Mouse (Mus musculus) urinary bladder, postnatal 4 days (tissue): ENCODE measurements around the gene Tmem30c.

ENCODE experiments used
- DNase-seq, 2 experiments: peaks; one replicate each; pipeline ENCODE4 v3.0.0; 2021 to 2022; ENCODE audit warnings: low spot score in 2 of 2

The Tmem30c gene

DNA sequence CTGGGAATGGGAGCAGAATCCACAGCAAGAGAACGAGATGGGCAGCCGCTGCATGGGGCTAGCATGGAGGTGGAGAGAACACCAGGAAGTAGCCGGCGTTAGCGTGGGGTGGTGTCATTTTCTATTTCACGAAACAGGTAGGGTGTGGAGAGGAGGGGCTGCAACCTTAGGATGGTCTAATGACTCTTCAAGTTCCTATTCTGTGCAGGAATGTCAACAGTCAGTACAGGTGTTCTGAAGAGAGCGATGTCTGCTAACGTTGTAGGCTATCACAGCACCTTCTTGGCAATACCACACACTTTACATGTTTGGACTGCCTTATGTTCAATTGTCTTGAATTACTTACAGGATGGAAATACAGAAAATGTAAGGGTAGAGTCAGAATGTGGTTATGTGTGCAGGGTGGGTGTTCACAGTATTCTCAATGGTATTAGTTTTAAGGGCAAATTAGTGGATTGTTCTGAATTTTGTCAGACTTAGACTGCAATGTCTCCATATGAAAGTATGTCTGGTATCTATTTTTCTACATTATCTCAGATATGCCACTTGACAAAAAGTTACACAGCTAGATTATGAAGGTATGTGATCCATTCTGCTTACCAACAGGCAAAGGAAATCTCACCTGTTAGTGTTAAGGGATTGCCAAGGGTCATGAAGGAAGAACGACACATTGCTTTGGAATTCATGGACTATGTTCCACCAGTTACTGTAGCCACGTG, 2.7 kb upstream of the Tmem30c start:
- no peak for DNase-seq

- DNase-seq: no peak
Measured at GRCm38 (mm10) chr16:57292296-57292695, 369 bp downstream of the Tmem30c start.

GRCm38 (mm10) chr16:57291696-57292095, 969 bp downstream of the Tmem30c start:
- DNase-seq: no peak

- DNase-seq: no peak
Measured at GRCm38 (mm10) chr16:57281417-57281816, 11.2 kb downstream of the Tmem30c start.

DNA sequence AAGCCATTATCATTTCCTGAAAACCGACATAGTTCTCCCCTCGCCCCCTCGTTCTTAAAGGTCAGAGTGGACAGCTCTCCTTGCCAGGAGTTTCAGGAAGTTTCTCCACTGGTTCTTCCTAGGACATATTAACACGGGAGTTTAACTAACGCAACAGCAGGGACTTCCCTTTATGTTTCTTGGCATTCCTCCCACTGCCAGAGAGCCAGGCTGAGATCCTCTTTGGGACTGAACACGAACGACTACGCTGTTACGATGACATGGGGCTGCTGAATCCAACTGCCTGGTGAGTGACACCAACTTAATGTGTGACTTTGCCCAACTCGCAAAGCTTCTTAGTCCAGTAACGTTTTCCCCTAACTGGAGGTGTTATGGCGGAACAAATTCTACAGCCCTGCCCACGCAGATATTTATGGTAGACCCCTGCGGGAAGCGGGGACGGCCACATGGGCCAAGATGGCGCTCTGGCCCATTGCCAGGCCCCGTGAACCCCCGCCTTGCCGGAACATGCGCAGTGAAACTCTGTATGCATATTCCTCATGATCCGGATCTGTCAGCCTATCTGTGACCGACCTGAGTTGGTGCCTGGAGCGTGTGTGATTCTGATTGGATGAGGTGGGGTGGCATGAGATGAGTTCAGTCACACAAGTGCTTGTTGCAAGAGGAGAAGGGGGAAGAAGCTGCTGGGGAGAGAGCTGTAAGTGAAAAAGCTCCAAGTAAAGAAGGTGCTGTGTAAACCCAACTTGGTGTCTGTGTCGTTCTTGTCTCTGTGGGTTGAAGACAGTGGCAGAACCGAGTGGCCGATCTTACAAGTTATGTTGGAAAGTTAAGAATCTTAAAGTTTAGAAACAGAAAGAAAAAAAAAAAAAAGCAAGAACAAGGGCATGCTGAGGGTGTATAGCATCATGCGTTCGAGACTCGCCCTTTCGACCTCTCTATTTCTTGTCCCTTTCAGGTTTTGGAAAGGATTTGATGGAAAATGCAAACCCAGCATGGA, 12.1 kb downstream of the Tmem30c start:
- DNase-seq: no peak

DNA sequence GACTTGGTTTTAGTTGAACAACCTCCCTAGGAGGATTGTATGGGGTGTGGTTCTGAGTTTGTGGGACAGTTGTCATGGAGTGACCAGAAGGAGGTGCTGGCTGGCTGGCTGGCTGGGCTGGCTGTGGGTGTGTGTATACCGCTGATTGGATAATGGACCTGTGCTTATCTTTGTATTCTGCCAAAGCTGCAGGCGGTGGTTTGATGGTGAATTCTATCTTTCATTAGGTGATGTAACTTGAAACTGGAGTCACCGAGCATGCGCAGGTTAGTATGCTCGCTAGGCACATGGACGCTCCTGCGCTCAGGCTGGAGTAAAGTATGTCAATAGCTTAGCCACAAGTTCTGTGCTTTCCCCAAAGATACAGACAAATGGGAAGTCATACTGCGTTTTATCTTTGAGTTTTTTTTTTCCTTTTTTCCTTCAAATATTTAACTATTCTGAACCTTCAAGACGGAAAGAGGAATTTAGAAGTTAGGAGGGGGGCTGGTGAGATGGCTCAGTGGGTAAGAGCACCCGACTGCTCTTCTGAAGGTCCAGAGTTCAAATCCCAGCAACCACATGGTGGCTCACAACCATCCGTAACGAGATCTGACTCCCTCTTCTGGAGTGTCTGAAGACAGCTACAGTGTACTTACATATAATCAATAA, 13.6 kb downstream of the Tmem30c start:
- DNase-seq: no peak

GRCm38 (mm10) chr16:57269751-57270150, 22.9 kb downstream of the Tmem30c start:
- no peak for DNase-seq

- no peak for DNase-seq
Measured at GRCm38 (mm10) chr16:57268058-57268841, 24.4 kb downstream of the Tmem30c start.

- no peak for DNase-seq
Measured at GRCm38 (mm10) chr16:57267068-57267467, 25.6 kb downstream of the Tmem30c start.

- DNase-seq: no peak
Measured at GRCm38 (mm10) chr16:57260152-57260551, 32.5 kb downstream of the Tmem30c start.

DNA sequence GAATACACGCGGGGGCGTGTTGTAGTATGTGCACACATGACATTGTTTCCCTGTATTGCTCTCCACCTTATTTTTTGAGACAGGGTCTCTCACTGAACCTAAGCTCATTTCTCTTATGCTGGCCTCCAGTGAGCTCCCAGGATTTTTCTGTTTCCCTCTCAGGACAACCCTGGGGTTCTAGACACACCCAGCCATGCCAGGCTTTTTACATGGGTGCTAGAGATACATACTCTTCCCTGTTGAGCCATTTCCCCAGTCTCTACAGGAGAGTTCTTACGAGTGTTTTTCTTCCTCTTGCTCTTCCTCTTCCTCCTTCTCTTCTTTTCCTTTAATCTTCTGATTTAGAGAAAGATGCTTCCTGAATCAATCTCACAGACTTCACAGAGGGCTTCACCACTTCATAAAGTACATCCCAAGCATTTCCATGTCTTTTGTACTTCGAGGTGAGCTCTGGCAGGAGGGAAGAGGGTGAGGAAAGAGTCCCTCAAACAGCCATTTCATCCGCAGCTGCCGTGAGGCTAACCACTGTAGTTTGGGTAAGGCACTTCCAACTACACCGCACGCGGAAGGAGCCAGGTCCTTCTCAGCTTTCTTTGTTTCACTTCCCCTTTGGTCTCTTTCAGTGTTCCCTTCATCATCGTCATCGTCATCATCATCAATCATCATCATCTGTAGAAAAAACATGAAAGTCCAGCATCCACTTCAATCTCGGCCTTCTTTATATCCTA, 33.1 kb downstream of the Tmem30c start:
- no peak for DNase-seq

- DNase-seq: no peak
Measured at GRCm38 (mm10) chr16:57251589-57252421, 40.9 kb downstream of the Tmem30c start.

GRCm38 (mm10) chr16:57250991-57251390, 41.7 kb downstream of the Tmem30c start:
- DNase-seq: no peak

GRCm38 (mm10) chr16:57247464-57247863, 45.2 kb downstream of the Tmem30c start:
- DNase-seq: no peak

DNA sequence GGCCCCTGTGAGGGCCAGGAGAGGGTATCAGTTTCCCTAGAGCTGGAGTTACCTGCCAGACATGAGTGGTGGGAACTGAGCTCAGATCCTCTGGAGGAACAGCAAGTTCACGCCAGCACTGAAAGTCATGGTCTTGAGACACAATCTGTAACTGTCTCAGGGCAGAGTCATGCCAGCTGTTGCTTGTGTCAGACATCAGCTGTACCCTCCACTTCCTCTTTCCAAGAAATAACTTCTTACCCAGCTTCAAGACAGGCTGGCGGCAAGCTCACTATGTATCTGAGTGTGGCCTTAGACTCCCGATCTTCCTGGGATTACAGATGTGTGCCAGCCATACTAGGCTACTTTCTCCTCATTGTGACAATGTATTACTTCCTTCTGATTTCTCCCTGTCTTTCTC, 46.1 kb downstream of the Tmem30c start:
- no peak for DNase-seq

DNA sequence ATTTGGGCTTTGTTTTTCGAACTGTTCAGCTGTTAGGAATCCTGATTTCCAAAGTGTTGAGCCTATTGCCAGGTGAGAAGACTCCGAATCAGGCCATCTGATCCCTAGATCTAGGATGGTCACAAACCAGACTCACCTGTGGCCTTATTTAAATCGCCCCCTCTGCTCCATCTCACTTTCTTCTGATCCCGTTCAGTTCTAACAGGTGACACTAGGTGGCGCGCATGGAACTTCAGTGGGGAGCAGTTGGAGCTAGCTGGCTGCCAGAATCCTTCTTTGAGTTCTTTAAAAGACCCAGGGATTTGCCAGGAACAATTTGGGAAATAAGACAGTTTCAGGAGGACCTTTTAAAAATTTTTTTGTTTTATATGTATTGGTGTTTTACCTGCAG, 48.8 kb downstream of the Tmem30c start:
- DNase-seq: peak; percentile 68 to 88

DNA sequence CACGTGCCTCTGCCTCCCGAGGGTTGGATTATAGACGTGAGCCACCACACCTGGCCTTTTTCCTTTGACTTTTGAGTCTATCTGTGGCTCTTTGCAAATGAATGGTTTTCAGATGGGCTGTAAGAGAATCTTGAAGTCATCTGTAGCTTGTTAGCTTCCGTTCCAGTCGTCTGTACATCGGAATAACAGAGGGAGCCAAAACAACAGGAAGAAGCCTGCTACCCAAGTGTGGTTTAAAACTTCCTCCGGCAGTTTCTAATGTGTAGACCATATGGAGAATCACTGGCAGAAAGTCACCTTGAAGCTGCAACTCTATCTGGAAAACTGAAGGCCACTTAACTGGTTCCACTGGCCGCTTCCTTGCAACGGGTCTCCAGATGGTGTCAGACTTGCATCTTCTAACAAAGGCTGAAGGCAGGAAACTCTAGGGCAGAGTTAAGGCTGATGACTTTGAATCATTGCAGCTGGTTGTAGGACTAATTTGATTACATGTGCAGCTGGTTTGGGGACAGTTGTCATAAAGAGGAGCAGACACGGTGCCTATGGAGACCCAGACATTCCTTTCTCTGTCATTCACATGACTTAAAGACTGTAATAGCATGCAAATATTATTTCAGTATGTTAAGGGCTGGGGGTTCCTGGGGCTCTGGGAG, 49.3 kb downstream of the Tmem30c start:
- DNase-seq: no peak

- no peak for DNase-seq
Measured at GRCm38 (mm10) chr16:57242857-57243204, 49.8 kb downstream of the Tmem30c start.

DNA sequence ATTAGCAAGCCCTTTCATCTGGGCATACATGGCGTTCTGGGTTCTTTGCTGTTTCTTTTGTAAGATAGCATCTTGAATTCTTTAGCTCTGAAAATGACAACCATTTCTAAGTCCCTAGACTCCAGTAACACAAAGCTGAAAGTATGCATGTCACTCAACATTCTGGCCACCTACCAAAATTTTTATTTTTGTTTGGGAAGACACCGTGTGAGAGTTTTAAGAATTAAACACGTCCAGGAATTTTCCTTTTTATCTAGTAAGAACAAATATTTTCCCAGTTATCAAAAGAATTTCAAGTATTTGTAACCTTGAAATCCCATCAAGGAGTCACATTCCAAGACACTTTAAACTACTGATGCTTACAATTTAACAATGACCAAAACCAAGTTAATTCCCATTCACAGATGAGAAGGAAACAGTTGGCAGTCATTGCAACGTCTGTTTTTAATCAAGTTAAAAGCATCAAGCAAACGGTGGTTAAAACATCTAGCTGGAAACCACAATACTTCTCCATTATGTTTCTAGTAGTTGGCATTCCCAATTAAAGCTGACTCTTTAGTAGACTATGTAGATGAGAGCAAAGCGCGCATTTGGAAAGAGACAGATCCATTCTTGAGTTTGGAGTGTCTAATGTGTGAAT, 56.7 kb downstream of the Tmem30c start:
- no peak for DNase-seq
